Mouse (Mus musculus): ENCODE measurements around the gene Oas3. TPM values are rescaled to one million over a fixed set of nuclear protein-coding genes. Genes with fewer than 3 reads are reported as not detected.

Oas3 gene
- 0.38 and 0.52 TPM in 2 replicates for total RNA-seq (2014; rRNA removed)
- polyA plus RNA-seq (2015; fragmentation: Nextera tagmentation; extraction: Ambion mirVana) = 0.29 and 0.69 TPM in 2 replicates

DNA sequence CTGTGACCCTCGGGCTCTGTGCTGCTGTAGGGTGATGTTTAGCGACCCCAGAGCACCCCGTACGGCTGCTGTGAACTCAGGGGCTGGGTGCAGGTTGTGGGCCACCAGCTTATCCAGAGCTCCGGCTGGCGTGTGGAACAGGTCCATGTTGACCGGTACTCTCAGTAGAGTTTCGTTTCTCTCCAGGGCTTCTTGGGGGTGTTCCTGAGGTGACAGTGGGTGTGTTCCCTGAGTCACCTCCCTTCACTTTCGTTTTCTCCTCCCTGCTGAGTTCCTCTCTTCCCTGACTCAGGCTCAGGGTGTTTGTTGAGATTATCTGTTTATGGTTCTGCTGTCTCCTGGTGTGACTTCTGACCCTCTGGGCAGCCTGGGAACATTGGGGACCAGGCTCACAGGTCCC lies at the start of gene Oas3:
Oas3 (minus strand) TSS at position 184 of the 400 bp plus-strand sequence.
- no peaks in the 10 kb centered on the region for H3K36me3 ChIP-seq (ENCODE audit: insufficient read depth)
- no peak within 1 kb of the TSS for H3K27ac ChIP-seq (ENCODE audit: low read depth, low read length)
- H3K9ac ChIP-seq = no peak within 1 kb of the TSS
- no peaks in the 10 kb centered on the region for H3K9me3 ChIP-seq (ENCODE audit: low read length)
- H3K4me3 ChIP-seq (ENCODE audit: low read depth, low read length) = no peak within 1 kb of the TSS
- 74% methylated on average over 9 of the region's 9 CpGs for WGBS
- no peaks in the 10 kb centered on the region for H3K4me1 ChIP-seq (ENCODE audit: insufficient read depth)
- DNase-seq (no peak), ATAC-seq (no peak)
- TF ChIP-seq CTCF (IDR thresholded peaks at IDR 0.05; ENCODE audit: low read depth) = no peak
- H3K4me2 ChIP-seq (ENCODE audit: low read depth) = no peak within 1 kb of the TSS
- no peaks in the 10 kb centered on the region for H3K27me3 ChIP-seq (ENCODE audit: insufficient read depth, low read length)

DNA sequence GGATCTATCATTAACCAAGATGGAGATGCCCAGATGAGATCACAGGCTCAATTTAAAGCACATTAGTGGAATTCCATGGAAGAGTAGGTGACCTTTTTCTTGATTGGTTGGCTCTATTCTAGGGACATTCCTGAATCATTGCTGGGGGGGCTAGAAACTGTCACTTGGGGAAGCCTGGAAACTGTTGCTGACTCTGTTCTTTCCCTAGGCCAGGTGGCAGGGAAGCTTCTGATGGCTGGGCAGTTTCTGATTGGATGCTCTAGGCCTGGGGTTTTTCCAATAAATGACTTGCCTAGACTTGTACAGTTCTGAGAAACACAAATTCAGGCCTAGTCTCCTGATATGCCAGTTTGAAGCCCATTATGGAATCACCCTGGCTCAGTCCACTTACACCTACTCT lies 41.5 kb upstream of the Oas3 start:
- H3K9me3 ChIP-seq (ENCODE audit: low read length) = no peaks in the 10 kb centered on the region
- H3K9ac ChIP-seq = no peak overlapping the region
- H3K36me3 ChIP-seq (ENCODE audit: insufficient read depth) = no peaks in the 10 kb centered on the region
- TF ChIP-seq CTCF (IDR thresholded peaks at IDR 0.05; ENCODE audit: low read depth) = no peak
- ATAC-seq (no peak), DNase-seq (no peak)
- H3K27ac ChIP-seq (ENCODE audit: low read depth, low read length) = no peak overlapping the region
- H3K4me1 ChIP-seq (ENCODE audit: insufficient read depth) = no peaks in the 10 kb centered on the region
- H3K27me3 ChIP-seq (ENCODE audit: insufficient read depth, low read length) = no peaks in the 10 kb centered on the region
- H3K4me2 ChIP-seq (ENCODE audit: low read depth) = no peak overlapping the region
- no peak overlapping the region for H3K4me3 ChIP-seq (ENCODE audit: low read depth, low read length)

- ATAC-seq (no peak), DNase-seq (no peak)
- Histone ChIP-seq H3K27ac (ENCODE audit: low read depth, low read length) (no peak overlapping the region), H3K9ac (no peak overlapping the region), H3K9me3 (ENCODE audit: low read length) (no peaks in the 10 kb centered on the region), H3K4me3 (ENCODE audit: low read depth, low read length) (no peak overlapping the region), H3K4me2 (ENCODE audit: low read depth) (no peak overlapping the region), H3K4me1 (ENCODE audit: insufficient read depth) (peaks cover 4% of the 10 kb centered on the region; the same call in 1 of the 2 replicates), H3K27me3 (ENCODE audit: insufficient read depth, low read length) (no peaks in the 10 kb centered on the region), H3K36me3 (ENCODE audit: insufficient read depth) (no peaks in the 10 kb centered on the region)
- WGBS = 67% methylated on average over 3 of the region's 3 CpGs
- TF ChIP-seq CTCF (IDR thresholded peaks at IDR 0.05; ENCODE audit: low read depth) = peak; percentile 46
Measured at GRCm38 (mm10) chr5:120815949-120816348, 38.5 kb upstream of the Oas3 start.

DNA sequence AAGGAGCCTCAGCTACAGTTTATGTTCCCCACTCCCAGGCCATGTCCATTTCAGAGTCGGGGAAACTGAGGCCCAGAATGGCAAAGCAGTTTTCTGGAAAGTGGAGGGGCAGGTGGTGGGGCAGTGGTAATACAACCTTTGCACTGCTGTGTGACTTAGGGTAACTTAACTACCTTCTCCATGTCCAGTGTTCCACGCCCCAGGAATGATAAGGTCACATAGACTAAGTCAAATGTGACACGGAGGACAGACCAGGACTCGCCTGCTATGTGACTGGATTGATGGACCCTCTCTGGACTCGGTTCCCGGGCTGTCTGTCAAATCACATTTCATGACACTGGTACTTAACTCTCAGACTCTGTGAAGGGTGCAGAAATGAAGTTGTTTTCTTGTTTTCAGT lies 35.6 kb upstream of the Oas3 start:
- TF ChIP-seq CTCF (IDR thresholded peaks at IDR 0.05; ENCODE audit: low read depth) = no peak
- no peaks in the 10 kb centered on the region for H3K9me3 ChIP-seq (ENCODE audit: low read length)
- H3K36me3 ChIP-seq (ENCODE audit: insufficient read depth) = no peaks in the 10 kb centered on the region
- H3K27me3 ChIP-seq (ENCODE audit: insufficient read depth, low read length) = no peaks in the 10 kb centered on the region
- peak overlapping the region; percentile 27; the same call in 1 of the 2 replicates for H3K4me3 ChIP-seq (ENCODE audit: low read depth, low read length)
- DNase-seq (no peak), ATAC-seq (no peak)
- H3K4me2 ChIP-seq (ENCODE audit: low read depth) = peak overlapping the region; percentile 48
- peaks cover 4% of the 10 kb centered on the region; the same call in 1 of the 2 replicates for H3K4me1 ChIP-seq (ENCODE audit: insufficient read depth)
- no peak overlapping the region for H3K9ac ChIP-seq
- WGBS = 85% methylated on average over 6 of the region's 6 CpGs
- H3K27ac ChIP-seq (ENCODE audit: low read depth, low read length) = no peak overlapping the region

GRCm38 (mm10) chr5:120811951-120812819 lies 34.7 kb upstream of the Oas3 start, which contains the start of gene Oas1c:
Gene Oas1c (minus strand): TSS chr5:120812514.
- Histone ChIP-seq H3K9ac (peak within 1 kb of the TSS; percentile 44), H3K27ac (ENCODE audit: low read depth, low read length) (peak within 1 kb of the TSS; percentile 51; the same call in 1 of the 2 replicates), H3K4me1 (ENCODE audit: insufficient read depth) (peaks cover 4% of the 10 kb centered on the region; the same call in 1 of the 2 replicates), H3K36me3 (ENCODE audit: insufficient read depth) (no peaks in the 10 kb centered on the region), H3K27me3 (ENCODE audit: insufficient read depth, low read length) (no peaks in the 10 kb centered on the region), H3K4me3 (ENCODE audit: low read depth, low read length) (peak within 1 kb of the TSS; percentile 27), H3K4me2 (ENCODE audit: low read depth) (peak within 1 kb of the TSS; percentile 48), H3K9me3 (ENCODE audit: low read length) (no peaks in the 10 kb centered on the region)
- no peak for TF ChIP-seq CTCF (IDR thresholded peaks at IDR 0.05; ENCODE audit: low read depth)
- peak; percentile 95 for ATAC-seq
- 5% methylated on average over 18 of the region's 18 CpGs for WGBS
- DNase-seq = peak; percentile 83

GRCm38 (mm10) chr5:120809171-120809570 lies 31.7 kb upstream of the Oas3 start:
- WGBS = 32% methylated on average over 6 of the region's 6 CpGs
- Histone ChIP-seq H3K4me2 (ENCODE audit: low read depth) (no peak overlapping the region), H3K36me3 (ENCODE audit: insufficient read depth) (no peaks in the 10 kb centered on the region), H3K9me3 (ENCODE audit: low read length) (no peaks in the 10 kb centered on the region), H3K27me3 (ENCODE audit: insufficient read depth, low read length) (no peaks in the 10 kb centered on the region), H3K9ac (no peak overlapping the region), H3K27ac (ENCODE audit: low read depth, low read length) (no peak overlapping the region), H3K4me3 (ENCODE audit: low read depth, low read length) (no peak overlapping the region), H3K4me1 (ENCODE audit: insufficient read depth) (peaks cover 4% of the 10 kb centered on the region; the same call in 1 of the 2 replicates)
- no peak for TF ChIP-seq CTCF (IDR thresholded peaks at IDR 0.05; ENCODE audit: low read depth)
- DNase-seq = no peak
- ATAC-seq = no peak

DNA sequence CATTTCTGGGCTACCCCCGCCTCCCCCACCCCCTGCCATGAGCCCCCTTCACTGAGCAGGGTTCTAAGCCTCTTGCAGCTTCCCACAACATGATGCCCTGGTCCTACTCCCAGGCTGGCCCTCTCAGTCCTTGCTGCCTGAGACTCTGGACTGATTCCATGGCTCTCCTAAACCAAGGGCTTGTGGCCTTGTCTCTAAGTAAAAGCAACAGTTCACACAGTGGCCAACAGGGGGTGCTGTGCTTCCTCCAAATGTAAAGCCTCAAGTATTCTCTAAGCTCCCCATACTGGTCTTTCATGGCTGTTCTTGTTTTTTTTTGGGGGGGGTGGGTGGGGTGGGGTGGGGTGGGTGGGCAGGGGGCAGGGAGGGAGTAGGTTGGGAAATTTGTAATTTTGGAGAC lies 29.0 kb upstream of the Oas3 start:
- no peak overlapping the region for H3K4me2 ChIP-seq (ENCODE audit: low read depth)
- DNase-seq (peak; percentile 49), ATAC-seq (no peak)
- TF ChIP-seq CTCF (IDR thresholded peaks at IDR 0.05; ENCODE audit: low read depth) = peak; percentile 54
- WGBS = 90% methylated on average over 1 of the region's 1 CpGs
- H3K27ac ChIP-seq (ENCODE audit: low read depth, low read length) = no peak overlapping the region
- H3K36me3 ChIP-seq (ENCODE audit: insufficient read depth) = no peaks in the 10 kb centered on the region
- H3K27me3 ChIP-seq (ENCODE audit: insufficient read depth, low read length) = no peaks in the 10 kb centered on the region
- no peaks in the 10 kb centered on the region for H3K4me1 ChIP-seq (ENCODE audit: insufficient read depth)
- H3K9ac ChIP-seq = no peak overlapping the region
- no peaks in the 10 kb centered on the region for H3K9me3 ChIP-seq (ENCODE audit: low read length)
- no peak overlapping the region for H3K4me3 ChIP-seq (ENCODE audit: low read depth, low read length)

Data from forebrain, postnatal 0 days (tissue).